Mouse (Mus musculus): ENCODE results near the gene Traf7.
A peak's percentile ranks its signal among the peaks of the same experiment; 100 is the strongest.

Gene Traf7

DNA sequence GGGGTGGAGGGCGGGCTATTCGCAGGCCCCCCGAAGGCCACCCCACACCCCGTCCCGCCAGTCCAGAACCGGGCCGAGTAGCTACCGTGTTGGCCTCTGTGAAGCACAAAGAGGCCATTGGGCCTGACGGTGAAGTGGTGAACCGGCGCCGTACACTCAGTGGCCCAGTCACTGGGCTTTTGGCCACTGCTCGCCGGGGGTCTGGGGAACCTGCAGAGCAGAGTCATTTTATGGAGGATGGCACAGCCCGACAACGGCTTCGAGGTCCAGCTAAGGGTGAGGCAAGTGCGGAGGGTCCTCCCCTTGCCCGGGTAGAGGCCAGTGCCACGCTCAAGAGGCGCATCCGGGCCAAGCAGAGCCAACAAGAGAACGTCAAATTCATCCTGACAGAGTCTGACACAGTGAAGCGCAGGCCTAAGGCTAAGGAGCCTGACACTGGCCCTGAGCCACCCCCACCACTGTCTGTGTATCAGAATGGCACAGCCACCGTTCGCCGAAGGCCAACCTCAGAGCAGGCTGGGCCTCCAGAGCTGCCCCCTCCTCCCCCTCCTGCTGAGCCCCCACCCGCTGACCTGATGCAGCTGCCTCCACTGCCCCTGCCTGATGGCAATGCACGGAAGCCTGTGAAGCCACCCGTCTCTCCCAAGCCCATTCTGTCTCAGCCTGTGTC, 22.3 kb downstream of the Traf7 start:
- peak; percentile 50 for DNase-seq

DNA sequence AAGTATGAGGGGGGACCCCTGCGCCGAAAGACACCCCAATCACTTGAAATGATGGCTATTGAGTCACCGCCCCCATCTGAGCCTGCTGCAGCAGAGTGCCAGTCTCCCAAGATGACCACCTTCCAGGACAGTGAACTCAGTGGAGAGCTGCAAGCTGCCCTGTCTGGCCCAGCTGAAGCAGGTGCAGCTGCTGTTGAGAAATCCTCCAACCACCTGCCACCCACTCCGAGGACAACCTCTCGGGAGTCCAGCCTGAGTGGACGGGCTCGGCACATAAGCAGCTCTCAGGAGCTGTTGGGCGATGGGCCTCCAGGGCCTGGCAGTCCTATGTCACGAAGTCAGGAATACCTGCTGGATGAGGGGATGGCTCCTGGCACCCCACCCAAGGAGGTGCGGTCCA, 23.7 kb downstream of the Traf7 start:
- no peak for DNase-seq

DNA sequence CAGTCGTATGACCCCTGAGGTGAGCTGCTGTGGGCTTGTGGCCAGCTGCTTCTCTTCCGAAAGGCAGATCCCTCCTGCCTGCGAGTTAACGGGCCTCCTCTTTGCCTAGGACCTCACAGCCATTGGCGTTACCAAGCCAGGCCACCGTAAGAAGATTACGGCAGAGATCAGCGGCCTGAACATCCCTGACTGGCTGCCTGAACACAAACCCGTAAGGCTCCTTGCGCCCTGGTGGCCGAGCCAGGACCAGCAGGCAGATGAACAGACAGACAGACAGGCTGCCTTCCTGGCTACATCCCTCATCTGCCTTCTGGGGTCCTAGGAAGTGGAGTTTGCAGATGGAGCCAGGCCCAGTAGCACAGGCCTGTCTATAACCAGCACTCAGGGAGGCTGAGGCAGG, 25.5 kb downstream of the Traf7 start:
- DNase-seq = peak; percentile 64

DNA sequence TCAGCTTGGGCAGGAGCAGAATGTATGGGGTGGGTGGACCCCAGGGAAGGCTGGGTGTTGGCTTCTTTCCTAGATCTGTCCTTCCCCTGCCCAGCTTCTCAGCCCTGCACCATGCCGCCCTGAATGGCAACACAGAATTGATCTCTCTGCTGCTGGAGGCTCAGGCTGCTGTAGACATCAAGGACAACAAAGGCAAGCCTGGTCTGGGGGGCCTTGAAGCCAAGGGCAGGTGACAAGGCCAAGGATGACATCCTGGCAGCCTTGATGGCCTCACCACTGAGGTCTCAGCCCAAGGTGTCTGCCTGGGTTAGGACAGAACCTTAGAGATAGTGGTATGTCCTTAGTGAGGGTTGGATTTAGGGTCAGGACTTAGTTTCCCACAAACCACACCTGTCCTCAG, 31.7 kb downstream of the Traf7 start:
- no peak for DNase-seq

DNA sequence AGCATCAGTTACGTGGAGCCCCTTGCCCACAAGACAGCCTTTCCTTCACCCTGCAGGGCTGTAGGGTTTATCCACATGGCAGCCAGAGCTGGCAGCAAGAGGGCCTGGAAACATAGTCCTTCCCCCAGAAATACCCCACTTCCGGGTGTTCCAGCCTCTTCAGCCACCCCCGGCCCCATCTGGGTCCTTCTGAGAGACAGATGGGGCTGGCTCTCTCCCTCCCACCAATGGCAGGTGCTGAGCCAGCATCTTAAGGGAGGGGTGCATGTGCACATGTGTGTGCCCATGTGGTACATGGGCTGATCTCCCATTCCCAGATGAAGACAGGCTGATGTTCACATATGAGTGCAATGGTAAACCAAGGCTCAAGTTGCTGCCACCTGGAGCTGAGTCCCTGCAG, 32.3 kb downstream of the Traf7 start:
- no peak for DNase-seq

DNA sequence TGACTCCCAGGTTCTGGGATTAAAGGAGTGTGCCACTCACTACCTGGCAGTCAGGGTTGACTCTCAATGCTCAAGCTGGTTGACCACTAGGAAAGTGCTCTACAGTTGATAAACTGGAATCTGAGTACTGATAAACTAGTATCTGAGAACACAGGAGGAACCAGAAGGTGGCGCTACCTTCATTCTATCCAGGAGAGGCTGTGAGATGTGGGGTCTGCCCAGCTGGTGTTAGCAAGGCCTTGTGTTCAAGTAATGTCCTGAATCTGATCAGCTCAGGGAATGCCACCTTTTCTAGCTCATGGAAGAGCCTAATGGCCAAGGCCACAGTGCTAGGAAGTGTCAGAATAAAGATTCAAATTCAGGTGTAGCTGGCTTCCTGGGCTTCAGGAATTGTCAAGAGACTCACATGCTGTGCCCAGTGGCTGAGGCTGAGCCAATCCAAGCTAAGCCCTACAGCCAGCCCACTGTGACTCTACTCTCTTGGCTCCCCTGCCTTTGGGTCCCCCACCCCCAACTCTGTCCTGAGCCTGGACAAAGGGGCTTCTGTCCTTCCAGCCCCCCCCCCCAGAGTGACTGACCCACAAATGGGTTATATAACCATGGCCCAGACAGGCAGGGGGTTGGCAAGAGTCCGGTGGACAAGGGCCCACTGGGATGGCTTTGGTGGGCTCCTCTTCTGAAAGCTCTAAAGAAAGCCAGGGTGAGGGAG, 33.0 kb downstream of the Traf7 start:
- peak; percentile 79 for DNase-seq

DNA sequence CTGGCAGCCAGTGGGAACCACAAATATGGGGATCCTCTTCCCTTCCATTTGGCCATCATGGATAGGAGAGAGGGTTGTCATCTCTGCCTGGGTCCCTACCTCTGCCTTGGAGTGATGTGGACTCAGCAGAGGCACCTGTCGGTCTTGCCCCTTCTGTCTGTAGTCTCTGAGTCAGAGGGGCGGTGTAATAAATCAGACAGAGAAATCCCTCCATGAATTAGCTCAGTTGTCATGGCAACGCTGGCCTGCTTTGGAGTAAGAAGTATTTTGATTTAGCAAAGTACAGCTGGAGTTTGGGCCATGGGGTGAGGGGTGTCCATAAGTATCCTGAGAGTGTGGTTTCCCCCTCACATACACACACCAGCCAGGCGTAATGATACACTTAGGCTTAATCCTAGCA, 37.3 kb downstream of the Traf7 start:
- DNase-seq = peak; percentile 27

DNA sequence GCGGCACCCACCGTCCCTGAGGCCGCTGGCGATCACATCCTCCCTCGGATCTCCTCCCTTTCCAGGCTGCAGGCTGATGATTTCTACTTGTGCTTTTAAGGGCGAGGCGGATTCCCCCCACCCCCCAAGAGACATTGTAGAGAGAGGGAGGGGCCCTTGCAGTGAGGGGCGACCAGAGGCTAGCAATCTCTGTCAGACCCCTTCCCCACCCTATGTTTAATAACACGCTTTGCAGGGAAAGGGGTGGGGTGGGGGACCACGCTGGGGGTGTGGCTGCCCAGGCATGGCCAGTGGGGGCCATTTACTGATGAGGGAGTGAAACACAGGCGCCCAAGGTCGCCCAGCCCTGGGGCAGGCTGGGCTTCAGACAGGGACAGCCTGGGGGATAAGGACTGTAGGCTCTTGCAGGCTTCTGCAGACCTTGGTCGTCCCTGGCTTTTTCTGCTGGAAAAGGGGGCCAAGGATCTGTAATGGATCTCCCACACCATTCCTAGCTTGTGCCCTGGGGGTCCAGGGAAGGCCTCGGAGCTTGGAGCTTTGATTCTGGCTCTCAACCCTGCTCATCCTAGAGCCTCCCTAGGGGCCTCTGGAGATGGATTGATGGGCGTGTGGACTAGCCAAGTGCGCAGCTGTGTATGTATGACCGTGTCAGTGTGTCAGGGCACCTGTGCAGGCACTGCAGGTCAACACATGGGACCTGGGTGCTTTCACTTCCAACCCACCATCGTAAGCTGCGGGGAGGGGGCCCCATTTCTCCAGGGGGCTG, 38.3 kb downstream of the Traf7 start:
- DNase-seq = peak; percentile 35

DNA sequence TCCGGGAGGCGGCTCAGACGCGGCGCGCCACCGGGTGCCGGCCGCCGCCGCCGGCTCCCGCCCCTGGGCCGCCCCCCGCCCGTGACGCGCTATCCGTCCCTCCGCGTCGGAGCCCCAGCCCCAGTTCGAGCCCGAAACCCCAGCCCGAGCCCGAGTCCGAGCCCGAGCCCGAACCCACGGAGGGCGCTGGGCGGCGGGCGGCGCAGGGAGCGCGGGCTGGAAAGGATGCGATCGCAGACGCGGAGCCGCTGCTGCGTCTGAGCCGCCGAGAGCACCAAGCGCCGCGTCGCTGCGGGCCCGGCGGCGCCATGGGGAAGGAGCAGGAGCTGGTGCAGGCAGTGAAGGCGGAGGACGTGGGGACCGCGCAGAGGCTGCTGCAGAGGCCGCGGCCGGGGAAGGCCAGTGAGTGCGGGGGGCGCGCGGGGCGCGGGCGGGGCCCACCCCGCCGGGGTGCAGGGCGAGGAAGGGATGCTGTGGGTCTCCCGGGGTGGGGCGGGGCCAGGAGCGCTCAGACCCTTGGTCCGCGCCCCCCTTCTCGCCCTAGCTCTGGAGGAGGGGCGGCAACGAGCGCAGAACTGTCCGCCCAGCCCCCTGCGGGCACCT, 39.0 kb downstream of the Traf7 start:
- peak; percentile 80 for DNase-seq

DNA sequence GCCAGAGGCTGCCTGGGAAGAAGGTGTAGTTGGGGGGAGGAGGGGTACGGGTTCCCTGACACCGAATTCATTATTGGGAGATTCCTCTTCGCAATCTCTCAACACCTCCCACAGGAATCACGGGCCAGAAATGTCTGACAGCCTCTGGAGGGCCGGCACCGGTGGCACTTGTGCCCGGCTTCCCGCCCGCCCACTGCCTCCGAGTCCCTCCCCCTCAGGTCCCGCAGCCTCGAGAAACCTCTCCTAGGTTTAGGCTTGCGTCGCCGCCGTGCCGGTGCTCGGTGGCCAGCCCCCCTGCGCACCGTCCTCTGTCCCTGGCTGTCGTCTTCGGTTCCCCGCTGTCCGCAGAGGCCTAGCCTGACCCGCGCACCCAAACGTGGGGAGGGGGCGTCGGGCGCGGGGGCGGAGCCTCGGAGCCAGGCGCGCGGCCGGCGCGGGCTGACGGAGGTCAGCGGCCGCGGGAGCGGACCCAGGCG, 39.5 kb downstream of the Traf7 start, which contains the start of gene Caskin1:
TSS of gene Caskin1 (plus strand) at position 416 of the 476 bp plus-strand sequence.
- DNase-seq = peak; percentile 82

DNA sequence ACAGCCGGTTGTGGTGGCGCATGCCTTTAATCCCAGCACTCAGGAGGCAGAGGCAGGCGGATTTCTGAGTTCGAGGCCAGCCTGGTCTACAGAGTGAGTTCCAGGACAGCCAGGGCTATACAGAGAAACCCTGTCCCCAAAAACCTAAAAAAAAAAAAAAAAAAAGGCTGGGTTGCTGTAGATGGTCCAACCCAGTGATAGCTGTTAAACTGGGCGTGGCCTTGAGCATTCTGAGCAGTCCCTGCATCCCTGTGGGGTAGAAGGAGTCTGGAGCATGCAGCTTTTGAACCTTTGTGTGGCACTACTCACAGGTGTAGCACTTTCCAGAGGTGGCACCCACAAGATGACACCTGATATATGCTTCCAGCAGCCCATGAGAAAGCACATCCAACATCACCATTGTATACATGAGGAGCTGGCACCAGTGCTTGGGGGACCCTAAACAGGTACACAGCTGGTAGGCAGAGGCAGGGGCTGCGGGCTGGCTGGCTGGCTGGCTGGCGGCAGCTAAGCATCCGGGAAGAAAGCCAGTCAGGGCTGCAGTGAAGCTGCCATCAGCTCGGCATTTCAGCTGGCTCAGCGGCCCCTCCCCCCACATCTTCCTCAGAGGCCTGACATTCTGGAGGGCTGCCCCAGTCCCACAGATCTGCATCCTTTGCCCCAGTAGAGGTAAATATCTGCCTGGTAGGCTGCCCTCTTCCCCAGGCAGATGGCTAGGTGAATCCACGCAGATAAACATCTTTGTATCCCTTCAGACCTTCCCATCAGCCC, 42.5 kb downstream of the Traf7 start:
- peak; percentile 23 for DNase-seq

DNA sequence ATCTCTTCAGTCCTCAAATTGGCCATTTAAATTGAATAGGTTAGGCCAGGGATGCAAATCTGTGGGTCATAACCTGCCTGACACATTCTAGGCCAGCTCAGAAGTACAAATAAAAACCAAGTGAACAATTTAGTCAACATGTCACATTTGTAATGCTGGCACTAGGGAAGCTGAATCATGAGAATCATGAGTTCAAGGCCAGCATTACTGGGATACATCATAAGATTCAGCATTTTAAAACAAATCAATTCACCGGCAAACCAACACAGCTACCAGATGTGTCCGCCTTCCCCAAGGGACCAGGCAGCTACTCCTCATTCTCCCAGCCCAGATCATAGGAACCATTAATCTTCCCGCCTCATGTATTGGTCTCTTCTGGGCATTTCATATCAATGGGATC, 44.2 kb downstream of the Traf7 start:
- no peak for DNase-seq

DNA sequence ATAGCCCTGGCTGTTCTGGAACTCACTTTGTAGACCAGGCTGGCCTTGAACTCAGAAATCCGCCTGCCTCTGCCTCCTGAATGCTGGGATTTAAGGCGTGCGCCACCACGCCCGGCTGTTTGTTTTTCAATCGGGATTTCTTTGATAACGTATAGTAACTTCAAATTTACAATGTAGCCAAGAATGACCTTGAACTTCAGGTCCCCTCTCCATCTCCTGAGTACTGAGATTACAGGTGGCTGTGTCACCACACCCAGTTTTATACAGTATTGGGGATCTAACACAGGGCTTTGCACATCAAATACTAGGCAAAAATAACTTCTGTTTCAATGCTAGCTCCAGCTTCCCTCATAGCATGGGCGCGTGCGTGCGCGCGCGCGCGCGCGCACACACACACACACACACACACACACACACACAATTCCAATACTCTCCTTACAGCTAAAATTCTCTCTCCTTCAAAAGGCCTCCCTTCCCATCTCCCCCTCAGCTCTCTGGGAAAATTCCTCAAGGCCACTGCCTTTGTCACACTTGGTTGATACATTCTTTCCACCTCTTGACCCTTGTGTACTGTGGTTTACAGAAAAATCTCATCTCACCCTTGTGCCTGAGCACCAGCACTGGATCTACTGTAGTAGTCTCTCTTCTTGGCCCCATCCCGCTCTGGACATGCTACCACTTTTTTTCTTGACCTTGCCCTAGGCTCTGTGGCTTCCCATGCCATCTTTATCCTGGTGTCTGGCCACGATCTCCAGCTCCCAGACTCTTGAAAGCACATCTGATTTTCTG, 46.5 kb downstream of the Traf7 start:
- DNase-seq = no peak

DNA sequence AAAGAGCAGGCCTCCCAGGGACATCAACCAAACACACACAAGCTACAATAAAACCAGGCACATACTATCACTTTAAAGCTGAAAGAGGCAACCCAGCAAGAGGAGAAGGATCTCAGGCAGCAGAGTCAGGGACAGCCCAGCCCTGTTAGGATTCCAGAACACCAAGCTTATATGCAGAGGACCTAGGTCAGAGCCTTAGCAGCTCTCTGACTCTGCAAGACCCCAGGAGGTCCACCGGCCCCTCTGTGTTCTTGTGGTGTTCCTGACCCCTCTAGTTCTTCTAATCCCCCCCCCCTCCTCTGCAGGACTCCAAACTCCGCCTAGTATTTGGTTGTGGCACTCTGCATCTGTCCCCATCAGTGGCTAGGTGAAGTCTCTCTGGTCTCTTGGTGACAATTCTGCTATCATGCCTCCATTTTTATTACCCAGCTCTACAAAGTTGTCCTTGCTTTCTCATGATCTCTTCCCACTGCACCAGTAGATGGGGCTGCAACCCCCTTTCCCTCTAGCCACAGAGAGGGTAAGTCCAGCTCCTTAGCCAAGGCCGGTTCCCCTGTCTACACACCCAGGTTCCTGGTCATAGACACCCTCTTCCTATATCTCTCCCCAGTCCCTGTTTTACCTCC, 47.4 kb downstream of the Traf7 start:
- peak; percentile 49 for DNase-seq

DNA sequence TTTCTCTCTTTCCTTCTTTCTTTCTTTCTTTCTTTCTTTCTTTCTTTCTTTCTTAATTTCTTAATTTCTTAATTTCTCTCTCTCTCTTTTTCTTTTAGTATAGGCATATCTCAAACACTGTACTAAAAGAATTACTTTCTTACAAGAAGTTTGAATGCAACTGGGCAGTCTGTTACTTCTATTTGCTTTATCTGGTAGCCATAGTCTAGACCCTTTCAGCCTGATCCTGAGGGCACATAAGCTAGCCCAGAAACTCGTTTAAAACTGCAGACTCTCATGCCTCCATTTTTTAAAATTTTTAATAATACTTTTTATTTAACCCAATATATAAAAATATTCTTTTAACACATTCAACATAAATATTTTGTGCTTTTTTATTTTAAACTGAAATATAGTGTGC, 48.3 kb downstream of the Traf7 start:
- DNase-seq = no peak

DNA sequence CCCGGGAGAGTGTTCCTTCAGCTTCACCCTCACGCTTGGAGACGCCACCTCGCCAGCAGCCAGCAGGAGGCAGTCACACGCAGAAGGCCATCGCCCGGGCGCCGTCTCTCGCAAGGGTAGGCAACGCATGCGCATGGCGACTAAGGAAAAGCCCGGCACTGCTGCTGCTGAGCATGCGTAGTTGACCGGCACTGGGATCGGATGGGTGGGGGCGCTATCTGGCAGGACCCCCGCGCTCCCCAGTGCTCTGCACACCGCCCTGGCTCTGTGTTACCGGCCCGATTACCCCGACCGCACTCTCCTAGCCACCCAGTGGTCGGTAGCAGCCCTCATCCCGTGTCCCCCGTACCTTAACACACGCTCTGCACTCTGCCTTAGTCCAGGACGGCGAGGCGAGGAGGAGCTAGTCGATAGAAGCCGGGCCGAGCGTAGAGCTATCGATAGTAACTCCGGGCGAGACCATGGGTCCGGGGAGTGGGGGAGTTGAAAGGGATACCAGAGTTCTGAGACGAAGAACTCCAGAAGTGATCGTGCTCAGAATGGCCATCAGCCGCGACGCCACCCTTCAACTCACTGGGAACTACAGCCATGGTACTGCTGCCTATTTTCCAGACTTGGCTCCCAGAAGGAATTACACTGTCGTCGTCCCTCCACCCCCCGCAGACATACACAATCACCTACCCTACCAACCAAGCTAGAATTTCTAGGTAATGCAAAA, 48.9 kb downstream of the Traf7 start, which contains the start of gene Mlst8:
TSS of gene Mlst8 (minus strand) at position 416 of the 718 bp plus-strand sequence.
- DNase-seq = peak; percentile 97

DNA sequence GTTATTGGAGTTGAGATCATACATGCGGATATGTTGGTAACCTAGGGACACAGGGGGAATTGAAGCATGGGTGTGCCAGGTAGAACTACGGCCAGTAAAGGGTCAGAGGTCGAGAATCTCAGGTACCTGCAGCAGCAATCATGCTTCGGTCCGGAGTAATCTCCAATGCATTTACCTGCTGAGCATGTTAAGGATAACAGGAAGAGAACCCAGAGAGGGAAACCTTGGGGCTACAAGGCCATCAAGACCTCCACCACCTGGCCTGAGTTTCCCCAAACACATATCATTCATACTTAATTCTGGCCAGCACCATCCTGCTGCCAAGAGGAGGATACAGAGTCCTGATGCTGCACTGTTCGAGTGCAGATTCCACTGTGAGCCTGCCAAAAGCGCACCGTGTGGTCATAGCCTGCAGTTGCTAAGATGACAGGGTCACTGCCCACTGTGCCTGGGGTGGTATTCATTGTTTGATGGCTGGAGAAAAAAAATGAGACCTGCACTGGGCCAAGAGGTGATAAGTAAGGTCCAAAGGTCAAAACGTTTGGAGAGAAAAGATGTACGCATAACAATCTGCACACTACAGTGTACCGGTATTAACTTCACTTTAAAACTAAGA, 49.6 kb downstream of the Traf7 start:
- no peak for DNase-seq

DNA sequence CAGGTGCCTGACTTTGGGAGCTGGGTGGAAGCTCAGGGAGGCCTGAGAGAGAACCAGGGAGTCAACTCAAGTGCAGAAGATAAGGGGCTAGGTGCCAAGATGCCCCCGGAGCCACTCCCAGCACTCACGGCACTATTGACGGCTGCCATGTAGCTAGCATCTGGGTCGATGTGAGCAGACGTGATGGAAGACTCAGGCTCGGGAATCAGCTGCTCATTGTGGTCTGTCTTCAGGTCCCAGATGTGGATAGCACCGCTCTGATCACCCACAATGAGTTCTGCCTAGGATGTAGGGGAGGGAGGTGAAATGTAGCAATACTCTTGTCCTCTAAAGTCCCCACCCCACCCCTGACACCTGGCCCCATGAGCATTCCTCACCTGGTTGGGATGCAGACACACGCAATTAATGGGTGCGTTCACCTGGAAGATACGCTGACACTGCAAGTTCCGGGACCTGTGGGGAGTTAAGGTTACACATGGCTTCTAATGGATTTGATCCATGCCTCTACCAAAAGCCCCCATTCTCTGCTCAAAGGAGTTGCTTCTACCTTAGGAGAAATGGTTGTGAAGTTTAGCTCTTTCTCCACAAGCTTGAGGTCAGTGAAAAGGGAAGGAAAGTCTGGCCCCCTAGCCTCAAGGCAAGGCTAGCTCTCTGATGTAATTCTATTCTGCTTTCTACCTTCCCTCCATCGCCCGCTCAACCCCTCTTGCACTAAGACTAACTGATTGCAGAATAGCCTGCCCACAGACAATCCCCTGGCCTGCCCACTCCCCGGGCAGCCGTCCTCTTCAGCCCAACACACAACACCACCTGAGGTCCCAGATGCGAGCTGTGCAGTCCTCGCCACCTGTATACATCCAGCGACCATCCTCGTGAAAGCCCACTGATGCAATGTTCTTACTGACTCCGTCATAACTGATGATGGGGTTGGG, 50.4 kb downstream of the Traf7 start:
- no peak for DNase-seq
